Mouse (Mus musculus) thymus, adult 2 months (tissue): ENCODE data around the gene Cngb1. TPM values are rescaled to one million over a fixed set of nuclear protein-coding genes. Genes with fewer than 3 reads are reported as not detected.

ENCODE experiments used
- DNase-seq: peaks from one replicate; pipeline ENCODE4 v3.0.0; 2021
- H3K27ac ChIP-seq: fragments of 200-500 bp; 2 replicates; pipeline ENCODE4 v1.5.1; 2012; ENCODE audit warnings: low read length, control low read depth; ENCODE audit not compliant: control insufficient read depth, insufficient read depth
- H3K27me3 ChIP-seq: fragments of 200-500 bp; 2 replicates; pipeline ENCODE4 v1.6.1; 2012; ENCODE audit warnings: mild to moderate bottlenecking, low read length, moderate library complexity, mixed read lengths; ENCODE audit not compliant: control insufficient read depth, insufficient read depth
- H3K36me3 ChIP-seq: fragments of 200-500 bp; 2 replicates; pipeline ENCODE4 v1.6.1; 2012; ENCODE audit warnings: mild to moderate bottlenecking, low read length, moderate library complexity; ENCODE audit not compliant: control insufficient read depth, insufficient read depth
- H3K4me1 ChIP-seq: fragments of 200-500 bp; replicated peaks from 2 replicates; pipeline ENCODE4 v1.6.1; 2012; ENCODE audit warnings: low read length; ENCODE audit not compliant: control insufficient read depth, insufficient read depth
- H3K4me3 ChIP-seq: fragments of 200-500 bp; 2 replicates; pipeline ENCODE4 v1.5.1; 2012; ENCODE audit warnings: mild to moderate bottlenecking, low read length, control low read depth, moderate library complexity; ENCODE audit not compliant: control insufficient read depth, insufficient read depth
- CTCF ChIP-seq: fragments of 200-500 bp; IDR thresholded peaks from 2 replicates; pipeline ENCODE4 v1.5.1; 2012; ENCODE audit warnings: mild to moderate bottlenecking, control low read depth, low read length, moderate library complexity, borderline replicate concordance; ENCODE audit not compliant: control insufficient read depth, poor library complexity, insufficient read depth; ENCODE audit errors: extremely low read depth
- POLR2A ChIP-seq: fragments of 200-500 bp; IDR thresholded peaks from 2 replicates; pipeline ENCODE4 v1.6.1; 2012; ENCODE audit warnings: mild to moderate bottlenecking, low read length, control low read depth, moderate library complexity; ENCODE audit not compliant: control insufficient read depth, poor library complexity, insufficient read depth; ENCODE audit errors: extremely low read depth
- WGBS: fragments of 180-500 bp; shearing (Covaris S2); methylation state at CpG from one replicate; pipeline ENCODE4 v1.1.7; 2018; 5-methylcytosine and 5-hydroxymethylcytosine counted together
- polyA plus RNA-seq: library from polyadenylated mRNA; depleted of rRNA; stranded (reverse); fragments of >200 nt; gene quantifications from 2 replicates; pipeline ENCODE4 v1.2.3, GENCODE M21; 2012

Cngb1 gene
- polyA plus RNA-seq, 1 experiment: 0.94 TPM

DNA sequence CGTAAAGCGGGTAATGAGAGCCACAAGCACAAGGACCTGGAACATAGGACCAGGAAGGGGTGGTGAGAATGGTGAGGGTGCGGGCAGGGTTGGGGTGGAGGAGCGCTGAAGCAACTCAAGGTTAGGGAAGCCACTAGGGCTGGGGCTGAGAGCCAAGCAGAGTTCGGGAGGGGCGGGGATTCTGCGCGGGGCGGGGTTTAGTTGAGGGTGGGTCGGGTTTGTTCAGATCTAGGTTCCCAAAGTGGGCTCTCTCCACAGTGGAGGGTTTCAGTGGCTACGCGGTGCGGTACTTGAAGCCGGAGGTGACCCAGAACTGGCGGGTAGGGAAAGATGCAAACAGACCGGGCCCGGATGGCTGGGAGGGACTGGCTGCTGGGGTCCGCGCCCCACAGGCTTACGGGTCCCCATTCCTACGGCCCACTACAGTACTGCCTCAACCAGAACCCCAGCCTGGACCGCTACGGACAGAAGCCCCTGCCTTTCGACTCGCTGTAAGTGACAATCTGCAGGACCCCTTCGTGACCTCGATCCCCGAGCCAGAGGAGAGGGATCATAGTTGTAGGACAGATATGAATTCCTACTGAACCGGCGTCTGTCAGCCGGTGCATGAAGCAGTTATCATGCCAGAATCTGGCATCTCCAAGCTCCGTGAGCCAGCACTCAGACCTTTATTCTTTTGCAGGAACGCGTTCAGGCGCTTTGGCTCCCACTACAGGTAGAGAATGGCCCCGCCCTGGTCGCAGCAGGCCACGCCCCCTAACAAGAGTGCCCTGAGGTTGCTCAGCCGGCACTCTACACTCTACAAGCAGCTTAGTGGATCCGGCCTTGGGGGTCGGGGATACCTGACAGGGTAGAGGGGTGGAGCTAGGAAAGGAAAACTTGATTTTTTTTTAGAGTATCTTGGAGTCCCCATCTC lies 14.1 kb upstream of the Cngb1 start:
- peak overlapping the region; percentile 34 for H3K4me3 ChIP-seq
- DNase-seq: peak; percentile 88
- no peak overlapping the region for H3K27ac ChIP-seq
- no peaks in the 10 kb centered on the region for H3K27me3 ChIP-seq
- peak; percentile 26; the same call in 1 of the 2 replicates for TF ChIP-seq CTCF
- no peak for TF ChIP-seq POLR2A
- WGBS: 4% methylated on average over 41 of the region's 41 CpGs
- peaks cover 10% of the 10 kb centered on the region for H3K4me1 ChIP-seq
- peaks cover under 1% of the 10 kb centered on the region; the same call in 1 of the 2 replicates for H3K36me3 ChIP-seq

DNA sequence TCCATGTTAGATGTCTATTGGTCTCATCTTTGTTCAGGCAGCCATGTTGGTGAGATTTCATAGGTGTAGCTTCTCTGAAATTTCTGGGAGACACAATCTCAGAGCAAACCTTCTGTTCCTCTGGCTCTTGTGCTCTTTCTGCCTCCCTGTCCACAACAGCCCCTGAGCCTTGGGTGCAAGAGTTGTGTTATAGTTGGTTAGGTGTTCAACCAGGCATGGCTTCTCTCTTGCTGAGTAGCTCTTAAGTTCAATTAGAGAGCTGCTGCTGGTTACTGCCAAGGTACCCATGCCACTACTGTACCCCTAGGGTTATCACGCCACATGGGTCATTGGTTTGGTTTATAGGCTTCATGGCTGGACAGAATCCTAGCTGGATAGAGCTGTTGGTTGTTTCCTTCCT lies 9.0 kb upstream of the Cngb1 start:
- 97% methylated on average over 1 of the region's 1 CpGs for WGBS
- H3K27ac ChIP-seq: no peak overlapping the region
- H3K4me3 ChIP-seq: no peak overlapping the region
- H3K27me3 ChIP-seq: no peaks in the 10 kb centered on the region
- no peak for DNase-seq
- no peaks in the 10 kb centered on the region for H3K36me3 ChIP-seq
- no peak for TF ChIP-seq POLR2A
- no peak for TF ChIP-seq CTCF
- H3K4me1 ChIP-seq: peaks cover 6% of the 10 kb centered on the region

DNA sequence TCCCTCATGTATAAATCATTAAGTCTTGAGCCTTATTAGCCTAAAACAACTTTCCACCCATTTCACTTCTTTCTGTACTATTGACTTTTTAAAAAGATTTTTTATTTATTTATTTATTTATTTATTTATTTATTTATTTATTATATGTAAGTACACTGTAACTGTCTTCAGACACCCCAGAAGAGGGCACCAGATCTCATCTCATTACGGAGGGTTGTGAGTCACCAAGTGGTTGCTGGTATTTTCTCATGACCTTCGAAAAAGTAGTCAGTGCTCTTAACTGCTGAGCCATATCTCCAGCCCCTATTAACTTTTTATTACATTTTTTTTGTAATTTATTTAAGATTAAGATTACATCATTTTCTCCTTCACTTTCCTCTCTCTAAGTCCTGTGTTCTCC lies 8.3 kb upstream of the Cngb1 start:
- no peaks in the 10 kb centered on the region for H3K36me3 ChIP-seq
- DNase-seq: no peak
- no peak for TF ChIP-seq POLR2A
- no peak for TF ChIP-seq CTCF
- peaks cover under 1% of the 10 kb centered on the region; the same call in 1 of the 2 replicates for H3K4me1 ChIP-seq
- H3K4me3 ChIP-seq: no peak overlapping the region
- H3K27ac ChIP-seq: no peak overlapping the region
- WGBS: 60% methylated on average over 2 of the region's 2 CpGs
- no peaks in the 10 kb centered on the region for H3K27me3 ChIP-seq

DNA sequence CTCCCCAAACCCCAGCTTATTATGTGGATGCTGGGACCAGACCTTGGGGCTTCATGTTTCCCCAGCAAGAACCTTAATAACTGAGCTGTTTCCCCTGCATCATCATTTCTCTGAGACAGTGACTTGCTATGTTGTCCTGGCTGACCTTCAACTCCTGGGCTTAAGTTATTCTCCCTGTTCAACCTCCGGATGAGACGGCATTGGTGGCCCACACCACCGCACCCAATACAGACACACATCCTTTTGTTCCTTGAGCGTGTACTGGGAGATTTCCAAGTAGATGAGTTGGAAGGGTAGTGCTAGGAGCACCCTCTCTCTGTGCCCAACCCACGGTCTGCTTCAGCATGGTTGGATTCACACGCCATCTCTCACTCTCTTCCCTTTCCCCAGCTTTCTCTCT lies 7.5 kb upstream of the Cngb1 start:
- Histone ChIP-seq H3K4me3 (no peak overlapping the region), H3K36me3 (no peaks in the 10 kb centered on the region), H3K27me3 (no peaks in the 10 kb centered on the region), H3K27ac (no peak overlapping the region), H3K4me1 (no peaks in the 10 kb centered on the region)
- no peak for DNase-seq
- no peak for TF ChIP-seq POLR2A
- TF ChIP-seq CTCF: no peak
- WGBS: 95% methylated on average over 6 of the region's 6 CpGs

DNA sequence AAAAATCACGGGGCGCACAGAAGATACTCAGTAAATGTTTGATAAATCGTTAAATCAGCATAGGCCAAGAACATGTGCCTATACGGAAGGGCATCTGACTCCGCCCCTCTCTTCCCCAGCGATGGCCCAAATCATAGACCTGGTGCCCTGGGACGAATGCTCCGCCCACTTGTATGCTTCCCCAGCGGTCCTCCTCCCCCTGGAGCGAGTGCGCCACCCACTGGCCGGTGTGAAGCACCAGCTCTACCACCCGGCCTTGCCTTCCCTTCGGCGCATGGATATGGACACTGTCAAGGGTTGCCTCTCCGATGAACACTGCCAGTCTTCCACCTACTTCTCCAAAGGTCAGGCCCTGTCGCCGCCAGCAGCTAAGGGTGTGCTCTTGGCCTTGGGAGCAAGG lies 6.5 kb upstream of the Cngb1 start:
- 80% methylated on average over 18 of the region's 18 CpGs for WGBS
- DNase-seq: no peak
- H3K4me3 ChIP-seq: no peak overlapping the region
- no peaks in the 10 kb centered on the region for H3K27me3 ChIP-seq
- TF ChIP-seq POLR2A (no peak), CTCF (no peak)
- no peaks in the 10 kb centered on the region for H3K4me1 ChIP-seq
- H3K36me3 ChIP-seq: no peaks in the 10 kb centered on the region
- H3K27ac ChIP-seq: no peak overlapping the region

DNA sequence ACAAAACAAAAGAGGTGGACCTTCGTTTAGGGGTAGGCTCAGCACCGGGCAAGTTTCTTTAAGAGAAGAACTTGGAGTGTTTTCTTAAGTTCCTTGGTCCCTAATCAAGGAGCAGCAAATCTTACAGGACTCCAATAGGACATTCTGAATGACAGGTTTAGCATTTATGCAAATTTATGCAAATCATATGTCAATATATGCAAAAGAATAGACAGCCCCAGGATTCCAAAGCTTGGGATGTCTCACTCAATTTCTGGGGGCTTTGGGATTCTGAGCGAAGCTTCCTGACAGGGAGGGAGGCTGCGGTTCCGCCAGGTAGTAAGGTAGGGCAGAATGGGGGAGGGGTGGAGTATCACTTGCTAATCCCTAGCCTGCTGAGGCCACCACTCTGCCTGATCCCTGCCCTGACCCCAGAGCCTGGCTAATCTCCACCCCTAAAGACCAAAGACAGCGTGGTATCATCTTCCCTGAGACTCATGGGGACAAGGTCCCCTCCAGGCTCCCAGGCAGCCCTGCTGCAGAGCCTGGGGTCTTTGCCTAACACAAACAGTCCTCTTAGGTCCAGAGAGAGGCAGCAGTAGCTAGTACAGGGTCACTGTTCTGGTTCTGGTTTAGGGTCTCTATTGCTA lies 4.1 kb upstream of the Cngb1 start, which contains the start of gene Tepp:
Gene Tepp (plus strand): TSS at position 225 of the 629 bp plus-strand sequence.
- TF ChIP-seq POLR2A (no peak), CTCF (no peak)
- no peak for DNase-seq
- Histone ChIP-seq H3K27ac (no peak within 1 kb of the TSS), H3K27me3 (no peaks in the 10 kb centered on the region), H3K4me3 (no peak within 1 kb of the TSS), H3K36me3 (no peaks in the 10 kb centered on the region), H3K4me1 (no peaks in the 10 kb centered on the region)
- 94% methylated on average over 6 of the region's 6 CpGs for WGBS
